Mouse (Mus musculus): ENCODE measurements around the gene Mia2. TPM values are rescaled to one million over a fixed set of nuclear protein-coding genes. Genes with fewer than 3 reads are reported as not detected.

The Mia2 gene
- polyA plus RNA-seq, 1 experiment from 2014 or later, result 52.2 TPM

- Histone ChIP-seq H3K9me3 (no peaks in the 10 kb centered on the region), H3K36me3 (replicated peaks) (no peaks in the 10 kb centered on the region), H3K4me3 (replicated peaks) (no peak overlapping the region), H3K4me2 (no peak overlapping the region), H3K27ac (no peak overlapping the region), H3K4me1 (no peaks in the 10 kb centered on the region), H3K27me3 (no peaks in the 10 kb centered on the region), H3K9ac (no peak overlapping the region)
- ATAC-seq (ENCODE audit: low FRiP score), result no peak
- WGBS, result 85% methylated on average over 4 of the region's 4 CpGs
Measured at GRCm38 (mm10) chr12:59107926-59108325, 12.3 kb downstream of the Mia2 start.

- no peaks in the 10 kb centered on the region for H3K4me1 ChIP-seq
- ATAC-seq (ENCODE audit: low FRiP score), result no peak
- no peak overlapping the region for H3K9ac ChIP-seq
- no peaks in the 10 kb centered on the region for H3K27me3 ChIP-seq
- H3K36me3 ChIP-seq (replicated peaks), result no peaks in the 10 kb centered on the region
- no peak overlapping the region for H3K4me3 ChIP-seq (replicated peaks)
- no peak overlapping the region for H3K27ac ChIP-seq
- no peaks in the 10 kb centered on the region for H3K9me3 ChIP-seq
- 94% methylated on average over 3 of the region's 3 CpGs for WGBS
- H3K4me2 ChIP-seq, result no peak overlapping the region
Measured at GRCm38 (mm10) chr12:59117184-59117583, 21.6 kb downstream of the Mia2 start.

- ATAC-seq (ENCODE audit: low FRiP score), result no peak
- H3K27me3 ChIP-seq, result no peaks in the 10 kb centered on the region
Measured at GRCm38 (mm10) chr12:59125426-59125825, 29.8 kb downstream of the Mia2 start.

GRCm38 (mm10) chr12:59128501-59128900, 32.9 kb downstream of the Mia2 start:
- Histone ChIP-seq H3K4me2 (no peak overlapping the region), H3K4me1 (peaks cover 23% of the 10 kb centered on the region), H3K27ac (no peak overlapping the region), H3K36me3 (replicated peaks) (no peaks in the 10 kb centered on the region), H3K9me3 (no peaks in the 10 kb centered on the region), H3K4me3 (replicated peaks) (no peak overlapping the region), H3K27me3 (no peaks in the 10 kb centered on the region), H3K9ac (no peak overlapping the region)
- 84% methylated on average over 10 of the region's 10 CpGs for WGBS
- ATAC-seq (ENCODE audit: low FRiP score), result no peak

More at GRCm38 (mm10) chr12:59125426-59125825, 29.8 kb downstream of the Mia2 start:
- H3K4me1 ChIP-seq, result peaks cover 8% of the 10 kb centered on the region
- no peaks in the 10 kb centered on the region for H3K36me3 ChIP-seq (replicated peaks)
- H3K9me3 ChIP-seq, result no peaks in the 10 kb centered on the region
- no peak overlapping the region for H3K9ac ChIP-seq
- 88% methylated on average over 2 of the region's 2 CpGs for WGBS
- no peak overlapping the region for H3K4me2 ChIP-seq
- H3K27ac ChIP-seq, result no peak overlapping the region
- no peak overlapping the region for H3K4me3 ChIP-seq (replicated peaks)

GRCm38 (mm10) chr12:59129038-59129437, 33.4 kb downstream of the Mia2 start:
- Histone ChIP-seq H3K9me3 (no peaks in the 10 kb centered on the region), H3K4me3 (replicated peaks) (no peak overlapping the region), H3K27me3 (no peaks in the 10 kb centered on the region), H3K4me2 (no peak overlapping the region), H3K27ac (no peak overlapping the region), H3K9ac (no peak overlapping the region), H3K36me3 (replicated peaks) (no peaks in the 10 kb centered on the region), H3K4me1 (peaks cover 26% of the 10 kb centered on the region)
- 54% methylated on average over 7 of the region's 7 CpGs for WGBS
- ATAC-seq (ENCODE audit: low FRiP score), result no peak

- Histone ChIP-seq H3K4me1 (peaks cover 26% of the 10 kb centered on the region), H3K9ac (0 out of 2 replicates have a peak overlapping the region, but pooled peaks have one; percentile 30), H3K9me3 (no peaks in the 10 kb centered on the region), H3K4me2 (peak overlapping the region; percentile 67), H3K4me3 (replicated peaks) (peak overlapping the region; percentile 80), H3K27ac (no peak overlapping the region), H3K36me3 (replicated peaks) (no peaks in the 10 kb centered on the region), H3K27me3 (no peaks in the 10 kb centered on the region)
- WGBS, result 15% methylated on average over 6 of the region's 6 CpGs
- no peak; the same call in 1 of the 2 replicates for ATAC-seq (ENCODE audit: low FRiP score)
Measured at GRCm38 (mm10) chr12:59129592-59129991, 34.0 kb downstream of the Mia2 start.

GRCm38 (mm10) chr12:59130249-59130648, 34.6 kb downstream of the Mia2 start:
- Histone ChIP-seq H3K36me3 (replicated peaks) (no peaks in the 10 kb centered on the region), H3K4me2 (peak overlapping the region; percentile 67), H3K4me3 (replicated peaks) (peak overlapping the region; percentile 80), H3K9me3 (no peaks in the 10 kb centered on the region), H3K4me1 (peaks cover 26% of the 10 kb centered on the region), H3K27me3 (no peaks in the 10 kb centered on the region), H3K27ac (peak overlapping the region; percentile 96; the same call in 1 of the 2 replicates), H3K9ac (peak overlapping the region; percentile 88; the same call in 1 of the 2 replicates)
- ATAC-seq (ENCODE audit: low FRiP score), result no peak
- WGBS, result 26% methylated on average over 3 of the region's 3 CpGs

GRCm38 (mm10) chr12:59130651-59131577, 35.3 kb downstream of the Mia2 start:
- ATAC-seq (ENCODE audit: low FRiP score), result peak; percentile 98
- under 1% methylated on average over 91 of the region's 100 CpGs for WGBS
- peak overlapping the region; percentile 67 for H3K4me2 ChIP-seq
- peak overlapping the region; percentile 96 for H3K27ac ChIP-seq
- no peaks in the 10 kb centered on the region for H3K27me3 ChIP-seq
- H3K9ac ChIP-seq, result peak overlapping the region; percentile 88
- no peaks in the 10 kb centered on the region for H3K36me3 ChIP-seq (replicated peaks)
- H3K4me1 ChIP-seq, result peaks cover 26% of the 10 kb centered on the region
- H3K4me3 ChIP-seq (replicated peaks), result peak overlapping the region; percentile 80
- H3K9me3 ChIP-seq, result no peaks in the 10 kb centered on the region

- WGBS, result under 1% methylated on average over 30 of the region's 30 CpGs
- peak overlapping the region; percentile 88 for H3K9ac ChIP-seq
Measured at GRCm38 (mm10) chr12:59131578-59131946, 36.0 kb downstream of the Mia2 start.

GRCm38 (mm10) chr12:59132462-59132861, 36.9 kb downstream of the Mia2 start:
- Histone ChIP-seq H3K4me2 (peak overlapping the region; percentile 67), H3K9me3 (no peaks in the 10 kb centered on the region), H3K27me3 (no peaks in the 10 kb centered on the region), H3K9ac (peak overlapping the region; percentile 88), H3K27ac (no peak overlapping the region), H3K36me3 (replicated peaks) (no peaks in the 10 kb centered on the region), H3K4me1 (peaks cover 26% of the 10 kb centered on the region), H3K4me3 (replicated peaks) (peak overlapping the region; percentile 80)
- ATAC-seq (ENCODE audit: low FRiP score), result no peak
- WGBS, result 55% methylated on average over 3 of the region's 3 CpGs

More at GRCm38 (mm10) chr12:59131578-59131946, 36.0 kb downstream of the Mia2 start:
- Histone ChIP-seq H3K4me3 (replicated peaks) (peak overlapping the region; percentile 80), H3K36me3 (replicated peaks) (no peaks in the 10 kb centered on the region), H3K27me3 (no peaks in the 10 kb centered on the region), H3K27ac (peak overlapping the region; percentile 96), H3K4me2 (peak overlapping the region; percentile 67), H3K4me1 (peaks cover 26% of the 10 kb centered on the region), H3K9me3 (no peaks in the 10 kb centered on the region)
- peak; percentile 78 for ATAC-seq (ENCODE audit: low FRiP score)

- Histone ChIP-seq H3K27ac (no peak overlapping the region), H3K4me1 (peaks cover 26% of the 10 kb centered on the region), H3K27me3 (no peaks in the 10 kb centered on the region), H3K4me2 (peak overlapping the region; percentile 67), H3K4me3 (replicated peaks) (0 out of 2 replicates have a peak overlapping the region, but pooled peaks have one; percentile 8), H3K36me3 (replicated peaks) (0 out of 2 replicates have a peak, but pooled peaks cover 2% of the 10 kb centered on the region), H3K9me3 (no peaks in the 10 kb centered on the region), H3K9ac (no peak overlapping the region)
- whole genome bisulfite sequencing, result 90% methylated on average over 7 of the region's 7 CpGs
- ATAC-seq (ENCODE audit: low FRiP score), result no peak
Measured at GRCm38 (mm10) chr12:59132940-59133339, 37.3 kb downstream of the Mia2 start.

- Histone ChIP-seq H3K36me3 (replicated peaks) (peaks cover 2% of the 10 kb centered on the region; the same call in 1 of the 2 replicates), H3K4me3 (replicated peaks) (no peak overlapping the region), H3K27me3 (no peaks in the 10 kb centered on the region), H3K9ac (no peak overlapping the region), H3K4me2 (no peak overlapping the region), H3K4me1 (peaks cover 26% of the 10 kb centered on the region), H3K27ac (no peak overlapping the region), H3K9me3 (no peaks in the 10 kb centered on the region)
- 95% methylated on average over 10 of the region's 10 CpGs for WGBS
- no peak for ATAC-seq (ENCODE audit: low FRiP score)
Measured at GRCm38 (mm10) chr12:59133437-59133999, 37.9 kb downstream of the Mia2 start.
